Mouse (Mus musculus): ENCODE results near the gene Cotl1.

Gene Cotl1

GRCm38 (mm10) chr8:119812650-119813431 is 27.5 kb downstream of the Cotl1 start:
- peak; percentile 51 for DNase-seq

GRCm38 (mm10) chr8:119811925-119812324 is 28.4 kb downstream of the Cotl1 start:
- DNase-seq = peak; percentile 44

- no peak for DNase-seq
Measured at GRCm38 (mm10) chr8:119810953-119811499, 29.3 kb downstream of the Cotl1 start.

- DNase-seq = no peak
Measured at GRCm38 (mm10) chr8:119810127-119810868, 30.0 kb downstream of the Cotl1 start.

GRCm38 (mm10) chr8:119809620-119810019 is 30.7 kb downstream of the Cotl1 start:
- DNase-seq = no peak

- DNase-seq = no peak
Measured at GRCm38 (mm10) chr8:119807687-119808086, 32.7 kb downstream of the Cotl1 start.

GRCm38 (mm10) chr8:119806422-119807263 is 33.7 kb downstream of the Cotl1 start:
- DNase-seq = no peak

- DNase-seq = no peak
Measured at GRCm38 (mm10) chr8:119805275-119805674, 35.1 kb downstream of the Cotl1 start.

- DNase-seq = no peak
Measured at GRCm38 (mm10) chr8:119802592-119802991, 37.8 kb downstream of the Cotl1 start.

- DNase-seq = no peak
Measured at GRCm38 (mm10) chr8:119801168-119801567, 39.2 kb downstream of the Cotl1 start.

- no peak for DNase-seq
Measured at GRCm38 (mm10) chr8:119798965-119799264, 41.4 kb downstream of the Cotl1 start.

GRCm38 (mm10) chr8:119798170-119798964 is 42.0 kb downstream of the Cotl1 start:
- DNase-seq = peak; percentile 68

GRCm38 (mm10) chr8:119795651-119796050 is 44.7 kb downstream of the Cotl1 start:
- no peak for DNase-seq

- no peak for DNase-seq
Measured at GRCm38 (mm10) chr8:119794689-119795088, 45.7 kb downstream of the Cotl1 start.

GRCm38 (mm10) chr8:119791804-119792704 is 48.3 kb downstream of the Cotl1 start:
- peak; percentile 63 for DNase-seq

- no peak for DNase-seq
Measured at GRCm38 (mm10) chr8:119789581-119789980, 50.8 kb downstream of the Cotl1 start.

GRCm38 (mm10) chr8:119788607-119789381 is 51.5 kb downstream of the Cotl1 start:
- no peak for DNase-seq

GRCm38 (mm10) chr8:119787341-119787740 is 53.0 kb downstream of the Cotl1 start:
- DNase-seq = no peak

- DNase-seq = no peak
Measured at GRCm38 (mm10) chr8:119786871-119787270, 53.5 kb downstream of the Cotl1 start.

GRCm38 (mm10) chr8:119785764-119786405 is 54.5 kb downstream of the Cotl1 start:
- DNase-seq = no peak
